Mouse (Mus musculus): ENCODE measurements at regions not wholly inside any gene's neighbourhood (a gene's known extent, or its start where the extent isn't known, plus 50 kb on each side); places are given as distances from the start of the nearest gene placed in this dataset.

- DNase-seq (ENCODE audit: low spot score), result no peak
These were observed 92.3 kb downstream of the Tes start for GRCm38 (mm10) chr6:17157270-17157669.

- DNase-seq (ENCODE audit: low spot score), result peak; percentile 61
These were observed 105.2 kb downstream of the Tes start for GRCm38 (mm10) chr6:17169971-17170781.

GRCm38 (mm10) chr6:17170782-17171272, 105.9 kb downstream of the Tes start:
- no peak for DNase-seq (ENCODE audit: low spot score)

GRCm38 (mm10) chr6:17171273-17172011, 106.5 kb downstream of the Tes start:
- DNase-seq (ENCODE audit: low spot score), result peak; percentile 13

- DNase-seq (ENCODE audit: low spot score), result no peak
These were observed 107.1 kb downstream of the Tes start for GRCm38 (mm10) chr6:17172050-17172449.

- peak; percentile 50 for DNase-seq (ENCODE audit: low spot score)
These were observed 103.8 kb upstream of the Cav2 start for GRCm38 (mm10) chr6:17177153-17177552.

- DNase-seq (ENCODE audit: low spot score), result no peak
These were observed 101.5 kb upstream of the Cav2 start for GRCm38 (mm10) chr6:17179476-17179875.

GRCm38 (mm10) chr6:17186604-17187003, 94.4 kb upstream of the Cav2 start:
- no peak for DNase-seq (ENCODE audit: low spot score)

- DNase-seq (ENCODE audit: low spot score), result no peak
These were observed 93.9 kb upstream of the Cav2 start for GRCm38 (mm10) chr6:17187106-17187505.

- no peak for DNase-seq (ENCODE audit: low spot score)
These were observed 85.4 kb upstream of the Cav2 start for GRCm38 (mm10) chr6:17195538-17195937.

- DNase-seq (ENCODE audit: low spot score), result peak; percentile 6
These were observed 83.1 kb upstream of the Cav2 start for GRCm38 (mm10) chr6:17197728-17198397.

GRCm38 (mm10) chr6:17198876-17199275, 82.1 kb upstream of the Cav2 start:
- DNase-seq (ENCODE audit: low spot score), result peak; percentile 4

GRCm38 (mm10) chr6:17201916-17202636, 78.9 kb upstream of the Cav2 start:
- DNase-seq (ENCODE audit: low spot score), result no peak

GRCm38 (mm10) chr6:17203302-17203701, 77.7 kb upstream of the Cav2 start:
- no peak for DNase-seq (ENCODE audit: low spot score)

- no peak for DNase-seq (ENCODE audit: low spot score)
These were observed 76.9 kb upstream of the Cav2 start for GRCm38 (mm10) chr6:17203900-17204686.

- no peak for DNase-seq (ENCODE audit: low spot score)
These were observed 74.1 kb upstream of the Cav2 start for GRCm38 (mm10) chr6:17206932-17207331.

- DNase-seq (ENCODE audit: low spot score), result no peak
These were observed 71.2 kb upstream of the Cav2 start for GRCm38 (mm10) chr6:17209792-17210191.

- DNase-seq (ENCODE audit: low spot score), result no peak
These were observed 69.6 kb upstream of the Cav2 start for GRCm38 (mm10) chr6:17211346-17211745.

GRCm38 (mm10) chr6:17214774-17215173, 66.2 kb upstream of the Cav2 start:
- DNase-seq (ENCODE audit: low spot score), result no peak

- no peak for DNase-seq (ENCODE audit: low spot score)
These were observed 64.5 kb upstream of the Cav2 start for GRCm38 (mm10) chr6:17216442-17216841.

- DNase-seq (ENCODE audit: low spot score), result no peak
These were observed 57.2 kb upstream of the Cav2 start for GRCm38 (mm10) chr6:17223744-17224143.
